Mouse (Mus musculus) thymus, postnatal 0 days (tissue): ENCODE results near the gene Sdk2. TPM values are rescaled to one million over a fixed set of nuclear protein-coding genes. Genes with fewer than 3 reads are reported as not detected.

ENCODE experiments used
- DNase-seq: peaks from one replicate; pipeline ENCODE4 v3.0.0-alpha.2; 2015; ENCODE audit warnings: low spot score
- polyA plus RNA-seq: library from polyadenylated mRNA; unstranded; fragments of >200 nt; fragmentation: Nextera tagmentation; extraction: Ambion mirVana; gene quantifications from 2 replicates; pipeline ENCODE4 v1.2.1, GENCODE M21; 2015

Gene Sdk2
- polyA plus RNA-seq, 1 experiment from 2014 or later = 0.60 TPM

DNA sequence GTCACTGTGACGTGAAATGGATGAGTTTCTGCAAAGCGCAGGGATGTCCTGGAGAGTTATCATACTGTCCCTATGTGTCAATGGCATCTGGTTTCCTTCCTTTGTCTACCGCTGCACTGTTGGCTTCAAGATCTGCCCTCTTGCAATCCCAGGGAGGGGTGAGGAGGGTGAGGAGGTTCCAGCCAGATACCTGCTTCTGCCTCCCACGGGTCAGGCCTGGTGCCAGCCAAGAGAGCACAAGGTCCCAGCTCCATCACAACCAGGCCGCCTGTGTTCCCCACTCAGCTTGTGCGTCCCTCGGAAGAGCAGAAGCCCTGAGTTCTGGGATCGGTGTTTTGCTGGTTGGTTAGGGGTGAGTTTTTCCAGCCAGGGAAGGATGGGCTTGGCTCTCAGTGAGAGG lies 299.6 kb downstream of the Sdk2 start:
- no peak for DNase-seq

DNA sequence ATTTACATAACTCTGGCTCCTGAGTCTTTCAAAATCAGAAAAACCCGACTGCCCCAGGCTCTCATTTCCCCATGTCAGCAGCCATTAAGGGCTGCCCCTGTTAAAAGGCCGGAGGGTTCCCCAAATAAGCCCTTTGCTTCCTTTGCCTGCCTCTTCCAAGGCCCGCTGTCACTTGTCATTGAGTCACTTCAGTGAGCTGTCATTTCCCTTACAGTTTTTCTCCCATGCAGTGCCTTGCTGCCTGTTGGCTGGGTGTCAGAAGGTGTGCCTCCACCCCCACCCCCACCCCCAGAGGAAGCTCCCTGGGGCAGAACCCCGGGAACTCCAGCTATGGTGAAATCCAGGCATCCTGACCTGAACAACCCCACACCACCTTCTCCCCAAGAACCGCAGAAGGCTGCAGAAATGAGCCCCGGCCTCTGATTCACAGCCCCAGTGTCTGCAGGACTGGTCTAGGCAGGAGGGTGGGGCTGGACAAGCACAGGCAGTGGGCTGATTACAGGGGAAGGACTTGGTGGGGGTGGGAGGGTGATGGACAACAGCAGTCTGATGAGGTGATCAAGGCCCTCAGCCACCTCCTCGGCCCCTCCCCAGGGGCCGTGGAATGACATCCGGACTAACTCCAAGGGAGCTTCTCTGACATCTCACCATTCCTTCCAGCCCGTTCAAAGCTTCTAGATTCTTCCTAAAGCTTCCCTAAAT lies 300.4 kb downstream of the Sdk2 start:
- no peak for DNase-seq

DNA sequence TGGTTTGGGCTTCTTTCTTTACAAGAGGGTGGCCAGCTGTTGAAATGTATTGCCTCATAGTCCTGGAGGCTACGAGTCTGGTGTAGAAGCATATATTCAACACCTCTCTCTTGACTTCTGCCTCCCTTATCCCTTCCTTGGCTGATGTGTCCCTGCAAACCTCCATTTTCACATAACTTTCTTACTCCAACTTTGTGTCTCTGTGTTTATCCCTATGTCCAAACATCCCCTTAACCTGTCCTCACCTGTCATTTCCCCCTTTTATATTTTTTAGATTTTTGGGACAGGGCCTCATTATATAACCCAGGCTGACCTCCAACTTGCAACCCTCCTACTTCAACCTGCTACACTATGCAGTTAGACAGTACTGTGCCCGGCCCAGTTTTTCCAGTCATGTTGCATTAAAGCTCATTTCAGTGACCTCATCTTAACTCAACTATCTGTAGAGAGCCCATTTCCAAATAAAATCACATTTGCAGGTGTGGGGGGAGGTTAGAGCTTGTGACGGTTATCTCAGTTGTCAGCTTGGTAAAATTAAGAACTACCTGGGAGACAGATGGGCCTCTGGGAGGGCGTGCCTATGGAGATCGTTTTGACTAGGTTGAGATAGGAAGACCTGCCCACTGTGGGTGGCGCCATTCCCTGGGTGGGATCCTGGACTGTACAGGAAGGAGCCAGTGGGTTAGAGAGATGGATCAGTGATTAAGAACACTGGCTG lies 302.6 kb downstream of the Sdk2 start:
- DNase-seq = no peak

DNA sequence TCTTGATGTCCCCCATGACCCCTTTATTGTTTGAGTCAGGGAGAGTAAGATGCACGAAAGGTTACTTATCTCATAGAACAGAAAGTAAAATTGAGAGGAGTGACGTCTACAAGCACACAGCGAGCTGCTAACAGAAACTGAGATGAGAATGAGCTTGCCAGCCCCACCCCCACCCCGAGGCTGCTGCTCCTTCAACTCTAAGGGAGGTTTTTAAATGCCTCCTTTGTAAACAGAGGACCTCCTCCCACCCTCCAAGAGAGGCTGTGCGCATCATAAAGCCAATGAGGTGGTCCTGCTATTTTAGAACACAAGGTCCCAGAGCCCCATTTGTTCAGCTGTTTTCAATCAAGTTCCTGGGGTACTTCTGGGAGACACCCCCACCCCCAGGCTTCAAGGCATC lies 303.4 kb downstream of the Sdk2 start:
- DNase-seq = no peak

DNA sequence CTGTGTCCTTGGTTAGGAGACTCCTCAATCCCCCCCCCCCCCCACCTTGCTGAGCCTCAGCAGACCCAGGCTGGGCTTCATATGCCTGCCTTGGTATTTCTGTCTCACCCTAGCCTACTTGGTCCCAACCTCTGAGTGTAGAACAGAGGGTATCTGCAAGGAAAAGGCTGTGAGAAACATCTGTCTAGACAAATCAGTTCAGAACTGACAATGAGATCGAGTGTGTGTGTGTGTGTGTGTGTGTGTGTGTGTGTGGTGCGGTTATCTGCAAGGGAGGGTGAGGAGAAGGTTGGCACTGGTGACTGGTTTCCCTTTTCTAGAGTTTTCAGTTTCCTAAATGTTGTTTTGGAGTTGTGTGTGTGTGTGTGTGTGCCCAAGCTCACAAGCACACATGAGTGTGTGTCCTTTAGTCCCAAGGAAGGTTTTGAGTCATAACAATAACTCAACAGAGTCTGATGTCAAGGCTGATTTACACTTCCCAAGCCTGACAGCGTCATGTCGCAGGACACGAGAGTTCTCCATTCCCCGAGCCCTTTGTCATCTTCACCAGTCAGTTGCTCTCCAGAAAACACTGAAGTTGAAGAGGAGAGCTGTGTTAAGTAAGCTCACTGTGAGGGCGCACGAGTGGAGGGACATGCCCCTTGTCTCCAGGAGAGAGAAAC lies 304.6 kb downstream of the Sdk2 start:
- no peak for DNase-seq

DNA sequence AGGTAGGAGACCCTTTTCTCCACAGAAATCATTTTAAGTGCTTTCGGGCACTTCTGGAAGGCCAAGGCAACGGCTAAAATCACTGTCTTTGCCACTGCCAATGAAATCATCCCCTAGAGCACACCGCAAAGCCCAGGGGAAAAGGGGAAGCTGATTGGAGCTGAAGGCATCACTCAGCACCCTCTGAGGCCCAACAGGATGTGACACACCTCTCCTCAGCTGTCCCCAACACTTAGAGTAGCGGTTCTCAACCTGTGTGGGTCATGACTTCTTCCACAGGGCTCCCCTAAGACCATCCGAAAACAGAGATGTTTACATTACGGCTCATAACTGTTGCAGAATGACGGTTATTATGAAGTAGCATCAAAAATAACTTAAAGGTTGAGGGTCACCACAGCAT lies 305.2 kb downstream of the Sdk2 start:
- no peak for DNase-seq

DNA sequence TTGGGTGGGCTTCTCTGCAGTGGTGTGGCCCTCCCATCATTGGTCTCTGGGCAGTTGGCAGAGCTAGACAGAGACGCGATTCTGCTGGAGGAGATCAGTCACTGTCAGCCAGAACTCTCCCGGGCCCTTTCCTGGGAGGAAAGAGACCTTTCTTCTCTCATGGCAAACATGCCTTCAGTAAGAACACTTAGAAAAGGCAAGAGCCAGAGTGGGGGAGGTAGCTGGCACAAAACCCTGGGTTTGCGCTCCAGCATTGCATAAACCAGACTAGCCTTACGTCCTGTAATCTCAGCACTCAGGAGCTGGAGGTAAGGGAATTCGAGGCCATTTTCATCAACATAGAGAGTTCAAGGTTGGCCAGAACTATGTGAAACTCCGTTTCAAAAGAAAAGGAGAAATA lies 306.4 kb downstream of the Sdk2 start:
- DNase-seq = no peak

DNA sequence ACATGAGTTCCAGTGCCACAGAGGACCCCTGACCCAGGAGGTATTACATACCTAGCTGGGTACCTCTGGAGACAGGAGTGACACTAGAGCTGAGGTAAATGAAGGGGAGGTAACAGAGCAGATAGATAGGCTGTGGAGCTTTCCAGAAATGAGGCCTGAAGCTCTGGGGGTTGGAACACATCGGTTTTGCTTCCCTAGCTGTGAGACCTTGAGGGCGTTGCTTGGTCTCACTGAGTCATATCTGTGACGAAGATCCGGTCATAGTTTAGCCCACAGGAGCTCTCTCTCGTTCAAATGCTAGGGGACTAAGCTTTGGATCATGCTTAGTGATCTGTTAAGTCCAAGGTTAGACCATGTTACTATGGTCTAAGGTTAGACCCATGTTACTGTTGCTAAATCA lies 308.0 kb downstream of the Sdk2 start:
- no peak for DNase-seq

DNA sequence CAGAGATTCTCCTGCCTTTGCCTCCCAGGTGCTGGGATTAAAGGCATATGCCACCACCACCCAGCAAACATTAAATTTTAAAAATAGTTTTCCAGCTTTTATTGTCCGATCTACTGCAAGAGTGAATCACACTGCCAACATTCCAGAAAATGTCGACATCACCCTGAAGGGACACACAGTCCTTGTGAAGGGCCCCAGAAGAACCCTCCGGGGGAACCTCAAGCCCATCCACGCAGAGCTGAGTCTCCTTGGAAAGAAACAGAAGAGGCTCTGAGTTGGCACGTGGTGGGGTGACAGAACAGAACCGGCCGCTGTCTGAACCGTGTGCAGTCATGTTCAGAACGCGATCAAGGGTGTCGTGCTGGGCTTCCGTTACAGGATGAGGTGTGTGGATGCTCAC lies 310.3 kb downstream of the Sdk2 start:
- DNase-seq = no peak

DNA sequence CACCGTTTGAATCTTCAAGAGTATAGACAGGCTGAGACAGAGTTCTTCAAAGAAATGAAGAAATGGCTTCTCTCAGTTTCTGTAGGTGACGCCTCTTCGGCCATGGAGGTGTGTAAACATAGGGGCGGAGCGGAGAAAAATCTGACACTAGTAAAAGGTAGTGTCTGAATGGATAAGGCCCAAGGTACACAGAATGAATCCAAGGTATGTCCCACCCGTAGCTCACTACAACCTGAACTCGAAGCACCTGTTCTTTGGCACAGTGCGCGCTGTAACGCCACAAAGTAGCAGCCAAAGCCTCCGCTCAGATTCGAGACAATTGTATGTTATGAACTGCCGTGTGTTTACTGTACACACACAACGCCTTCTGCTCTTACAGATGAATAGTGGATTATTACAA lies 311.0 kb downstream of the Sdk2 start:
- no peak for DNase-seq

DNA sequence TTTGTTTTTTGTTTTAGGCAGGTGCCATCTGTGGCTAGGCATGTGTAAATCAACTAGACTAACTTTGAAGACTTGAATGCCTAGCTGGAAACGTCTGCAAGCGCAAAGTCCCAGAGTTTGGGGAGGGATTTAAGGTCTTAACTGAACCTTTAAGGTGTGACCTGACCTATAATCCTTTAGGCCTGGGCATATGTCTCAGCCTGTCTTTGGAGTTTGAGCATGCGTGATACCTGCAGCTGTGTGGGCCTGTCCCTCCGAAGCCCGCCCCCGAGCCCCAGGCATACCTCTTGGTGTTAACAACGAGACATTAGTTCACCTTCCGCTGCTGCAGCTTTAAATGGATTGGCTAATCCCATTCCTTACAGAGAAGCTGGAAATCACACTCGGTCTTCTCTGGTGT lies 312.0 kb downstream of the Sdk2 start:
- DNase-seq = no peak

DNA sequence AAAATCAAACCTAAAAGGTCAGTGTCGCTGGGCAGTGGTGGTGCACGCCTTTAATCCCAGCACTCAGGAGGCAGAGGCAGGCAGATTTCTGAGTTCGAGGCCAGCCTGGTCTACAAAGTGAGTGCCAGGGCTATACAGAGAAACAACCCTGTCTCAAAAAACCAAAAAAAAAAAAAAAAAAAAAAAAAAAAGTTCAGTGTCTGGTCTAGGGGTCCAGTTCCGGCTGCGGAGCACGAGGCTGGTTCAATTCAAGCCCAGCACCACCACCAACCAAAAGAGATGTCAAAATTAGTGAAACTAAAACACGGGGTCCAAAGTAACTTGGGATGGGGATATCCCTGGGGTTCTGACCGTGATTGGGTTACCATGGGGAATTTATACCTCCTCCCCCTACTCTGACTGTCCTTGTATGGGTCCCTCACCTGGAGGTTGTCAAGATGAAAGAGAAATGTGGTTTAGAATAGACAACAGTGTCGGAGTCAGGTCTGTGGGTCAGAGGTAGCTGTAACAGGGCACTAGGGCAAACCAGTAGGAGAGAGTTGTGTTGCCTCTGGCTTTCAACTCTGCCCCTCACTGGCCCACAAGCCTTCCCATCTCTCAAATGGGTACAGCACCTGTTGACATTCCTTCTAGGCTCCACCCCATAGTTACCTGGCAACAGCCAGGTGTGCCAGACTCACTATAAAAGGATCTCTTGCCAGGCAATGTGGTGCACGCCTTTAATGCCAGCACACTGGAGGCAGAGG lies 314.0 kb downstream of the Sdk2 start:
- no peak for DNase-seq

DNA sequence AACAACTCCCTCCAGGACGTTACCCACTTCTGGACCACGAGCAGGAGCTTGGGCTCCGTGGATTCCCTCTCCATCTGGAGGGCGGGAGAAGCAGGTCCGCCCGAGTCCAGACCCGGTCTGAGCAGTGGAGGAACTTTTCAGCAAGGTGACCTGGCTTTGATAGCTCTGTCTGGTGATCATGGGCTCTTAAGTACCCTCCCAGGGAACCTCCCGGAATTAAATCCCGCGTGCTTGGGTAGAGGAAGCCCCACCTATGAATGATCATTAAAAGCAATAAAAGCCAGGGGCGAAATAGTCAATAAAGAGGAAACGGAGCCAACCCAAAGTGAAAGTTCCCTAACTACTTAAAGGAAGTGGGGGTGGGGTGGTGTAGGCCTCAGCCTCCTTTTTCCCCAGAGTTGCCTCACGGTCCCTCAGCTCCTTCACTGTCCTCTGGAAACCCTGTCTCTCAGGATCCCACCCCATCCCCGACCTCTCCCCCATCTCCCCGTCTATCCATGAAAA lies 314.6 kb downstream of the Sdk2 start:
- DNase-seq = no peak

DNA sequence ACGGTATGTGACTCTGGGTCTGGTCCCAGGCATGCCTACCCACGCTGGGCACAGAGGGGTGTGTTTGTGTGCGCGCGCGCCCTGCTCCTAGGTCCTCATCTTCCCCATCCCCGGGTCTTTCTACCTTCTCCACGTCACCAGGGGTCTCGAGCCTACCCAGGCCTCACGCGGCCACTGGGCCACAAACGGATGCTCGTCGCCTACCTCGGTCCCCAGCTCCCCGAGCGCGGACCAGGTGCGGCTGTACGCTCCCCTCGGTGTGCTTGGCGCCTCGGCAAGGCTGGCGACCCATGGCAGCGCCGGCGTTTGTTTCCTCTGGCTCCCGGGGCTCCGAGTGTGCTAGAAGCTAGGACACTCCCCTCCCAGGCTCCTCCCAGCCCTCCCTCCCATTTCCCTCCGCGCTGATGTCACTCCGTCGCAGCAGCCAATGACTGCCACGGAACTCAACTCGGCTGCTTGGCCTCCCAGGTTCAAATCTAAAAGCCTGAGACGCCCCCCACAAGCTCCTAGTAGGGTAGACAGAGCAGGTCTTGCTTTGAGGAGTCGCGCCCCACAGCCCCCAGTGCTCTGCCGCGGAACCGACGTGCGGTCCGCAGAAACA lies 315.3 kb downstream of the Sdk2 start, which contains the start of gene Cdc42ep4:
TSS of gene Cdc42ep4 (minus strand) at position 398 of the 601 bp plus-strand sequence.
- DNase-seq = peak; percentile 97

DNA sequence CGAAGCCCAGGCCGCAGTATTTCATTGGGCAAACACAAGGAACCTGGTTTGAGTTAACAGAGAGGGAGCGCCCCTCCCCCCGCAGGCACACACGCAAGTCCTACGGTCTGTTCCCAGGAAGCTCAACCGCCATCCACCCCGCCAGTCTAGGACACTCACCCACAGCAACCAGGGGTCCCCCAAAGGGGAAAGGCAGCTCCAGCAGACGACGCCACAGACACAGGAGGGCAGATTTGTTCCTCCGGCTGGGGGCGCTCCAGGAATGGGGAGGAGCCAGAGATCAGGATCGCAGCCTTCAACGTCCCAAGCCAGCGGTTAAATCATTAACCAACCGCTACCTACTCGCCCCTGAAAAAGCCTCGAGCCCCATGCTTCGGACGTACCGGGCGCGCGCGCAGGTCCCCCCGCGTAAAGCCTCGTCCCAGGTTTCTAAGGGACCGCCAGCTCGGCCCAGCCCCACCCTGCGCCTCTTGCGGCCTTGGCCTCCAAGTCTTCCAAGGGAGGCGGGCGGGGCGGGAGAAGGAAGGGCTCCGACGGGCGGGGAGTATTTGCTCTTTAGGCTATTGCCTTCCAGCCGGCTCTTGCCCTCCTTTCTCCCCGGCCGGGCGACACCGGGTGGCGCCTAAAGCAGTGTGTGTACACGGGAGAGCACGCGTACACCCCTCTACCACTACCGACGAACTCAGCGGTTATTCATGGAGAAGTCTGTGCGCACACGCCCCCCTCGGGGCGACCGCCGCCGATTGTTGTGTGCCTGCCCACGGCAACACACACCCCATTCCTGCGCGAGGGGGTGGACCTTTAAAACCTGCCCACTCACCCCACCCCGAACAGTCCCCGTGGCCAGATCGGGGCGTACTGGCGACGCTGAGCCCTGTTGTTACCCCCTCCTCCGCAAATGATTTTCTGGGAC lies 316.0 kb downstream of the Sdk2 start:
- peak; percentile 75 for DNase-seq

DNA sequence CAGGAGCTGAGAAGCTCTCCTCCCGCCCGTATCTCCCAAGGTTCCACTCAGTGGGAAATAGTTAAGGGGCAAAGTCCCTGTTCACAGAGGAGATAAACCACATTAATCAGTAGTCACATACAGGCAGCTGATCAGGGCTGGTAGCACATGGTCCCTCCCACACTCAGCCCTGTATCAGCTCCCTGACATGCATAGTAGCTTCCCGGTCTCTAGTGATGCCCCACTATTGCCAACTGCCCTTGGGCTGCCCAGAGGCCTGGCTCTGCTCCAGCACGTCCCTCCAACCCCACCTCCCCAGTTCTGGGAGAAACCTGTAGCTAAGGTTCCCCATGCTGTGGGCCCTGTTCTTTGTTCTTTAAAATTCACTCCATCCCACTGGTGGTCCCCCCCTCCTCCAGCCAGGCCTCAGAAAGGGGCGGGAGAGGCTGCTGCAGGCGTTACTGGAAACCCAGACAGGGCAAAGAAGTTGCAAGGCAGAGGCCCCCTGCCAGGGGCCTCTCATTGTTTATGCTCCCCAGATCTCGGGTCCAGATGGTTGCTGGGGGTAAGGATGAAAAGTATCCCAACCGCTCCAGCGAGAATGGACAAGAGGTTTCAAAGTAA lies 317.0 kb downstream of the Sdk2 start:
- peak; percentile 10 for DNase-seq

DNA sequence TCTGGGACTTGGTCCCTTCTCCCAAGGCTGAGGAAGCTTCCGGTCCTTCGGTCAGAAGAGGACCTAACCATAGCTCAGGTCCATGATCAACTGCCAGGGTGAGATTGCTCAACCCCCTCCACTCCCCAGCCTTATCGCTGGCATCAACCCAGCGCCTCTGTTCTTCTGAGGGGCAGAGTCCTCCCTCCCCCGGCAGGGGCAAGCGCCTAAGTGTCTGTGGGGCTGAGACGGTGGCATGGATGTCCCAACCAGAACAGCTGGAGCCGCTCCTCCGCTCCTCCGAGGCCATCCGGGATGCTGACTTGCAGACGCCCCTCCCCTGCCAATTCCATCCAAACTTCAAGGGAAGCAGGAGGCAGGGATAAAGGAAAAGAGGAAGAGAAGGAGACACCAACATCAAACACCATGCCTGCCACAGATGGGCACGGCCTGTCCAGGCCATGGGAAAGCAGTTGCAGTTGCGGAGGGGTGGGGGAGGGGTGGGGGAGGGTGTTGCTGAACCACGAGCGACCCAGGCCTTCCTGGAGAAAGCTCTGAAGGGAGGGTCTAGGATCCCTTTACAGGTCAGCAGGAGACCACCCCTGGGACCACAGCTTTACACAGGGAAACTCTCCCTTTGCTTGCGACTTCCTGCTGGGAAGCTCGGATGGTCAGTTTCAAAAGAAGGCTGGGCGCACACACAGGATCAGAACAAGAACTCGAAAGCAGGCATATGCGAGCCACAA lies 317.9 kb downstream of the Sdk2 start:
- DNase-seq = peak; percentile 34

DNA sequence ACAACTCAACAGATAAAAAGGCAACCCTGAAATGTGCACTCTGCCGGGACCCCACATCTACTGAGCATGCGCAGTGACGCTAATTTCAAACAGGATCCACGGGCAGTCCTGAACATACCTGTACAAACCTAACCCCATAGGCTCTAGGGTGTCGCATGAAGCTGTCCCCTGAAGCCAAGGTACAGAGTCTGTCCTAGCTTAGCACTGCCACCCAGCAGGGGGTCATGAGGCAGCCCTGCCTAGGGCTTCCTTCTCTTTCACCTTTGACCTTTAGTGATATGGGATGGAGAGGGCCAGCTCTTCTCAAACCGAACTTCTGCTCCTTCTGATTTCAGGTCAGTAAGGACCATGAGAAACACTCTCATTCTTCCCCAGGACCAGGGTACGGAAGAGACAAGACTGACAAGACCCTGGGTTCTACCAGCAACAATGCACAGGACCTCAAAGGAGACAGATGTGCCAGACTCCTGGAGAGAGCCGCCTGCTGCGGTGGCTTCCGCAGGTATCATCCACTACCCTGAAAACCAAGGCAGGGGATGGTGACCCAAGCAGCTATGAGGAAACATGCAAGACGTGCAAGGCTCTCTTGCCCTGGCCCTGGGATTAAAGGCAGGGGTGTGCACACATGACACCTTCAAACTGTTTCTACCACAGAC lies 319.0 kb downstream of the Sdk2 start:
- DNase-seq = no peak
